Mouse (Mus musculus) olfactory bulb, adult 2 months (tissue): Measurements from ENCODE around the gene Abcf1.

Experiments used
- CTCF ChIP-seq: fragments of 200-500 bp; IDR thresholded peaks from 2 replicates; pipeline ENCODE4 v1.5.1; 2012; ENCODE audit warnings: low read depth, mild to moderate bottlenecking, low read length, moderate library complexity; ENCODE audit not compliant: insufficient read depth
- POLR2A ChIP-seq: fragments of 200-500 bp; IDR thresholded peaks from 2 replicates; pipeline ENCODE4 v1.6.1; 2012; ENCODE audit warnings: mild to moderate bottlenecking, low read depth, low read length, moderate library complexity; ENCODE audit not compliant: insufficient read depth

GRCm38 (mm10) chr17:35919060-35919715 lies 50.4 kb downstream of the Abcf1 start:
- no peak for TF ChIP-seq CTCF
- TF ChIP-seq POLR2A = no peak
